Comparison of ENCODE assay signal across 10 mouse cellular contexts in the genomic region with DNA sequence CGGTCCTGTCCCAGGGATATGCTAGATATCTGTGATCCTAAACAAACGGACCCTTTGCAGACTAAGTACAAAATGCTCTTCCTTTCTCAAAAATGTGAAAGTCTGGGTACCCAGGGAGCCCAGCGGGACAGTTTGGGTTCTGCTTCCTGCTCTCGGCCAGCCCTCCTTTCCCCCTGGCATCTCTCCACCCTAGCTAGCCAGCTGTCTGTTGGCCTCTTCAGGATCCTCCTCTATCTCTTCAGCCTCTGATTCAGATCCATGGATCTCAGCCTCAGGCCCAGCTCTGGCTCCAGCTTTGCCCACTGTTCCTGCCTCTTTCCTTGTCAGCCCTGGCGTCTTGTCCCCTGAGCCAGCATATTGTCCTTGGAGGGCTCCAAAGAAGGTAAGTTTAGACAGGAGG. TPM values are rescaled to one million over a fixed set of nuclear protein-coding genes. Genes with fewer than 3 reads are reported as not detected.
DNase-seq lines count a peak whose midpoint lies in the region; ATAC-seq and TF ChIP-seq lines count a peak whose summit lies in the region.
"Had no signal": no experiment of that assay in that cellular context is flagged by ENCODE, and none has a peak within 500 bp of the region (broad histone marks: within the 10 kb centered on the region; RNA-seq: fewer than 3 reads in every experiment).

No protein-coding gene starts in this region.

- H3K27ac ChIP-seq in neural tube, embryonic 12.5 days = no peak overlapping the region
- H3K27ac ChIP-seq in intestine, embryonic 16.5 days (ENCODE audit: low read length) = peak overlapping the region; percentile 36
- peak overlapping the region; percentile 70; the same call in 1 of the 2 replicates for H3K27ac ChIP-seq in stomach, postnatal 0 days (replicated peaks)
- H3K27ac ChIP-seq: liver, embryonic 13.5 days had no signal

- no peak for TF ChIP-seq CTCF in stomach, postnatal 0 days (IDR thresholded peaks at IDR 0.05; ENCODE audit: low read depth)

- 83% methylated on average over 5 of the region's 5 CpGs for WGBS in neural tube, embryonic 12.5 days
- WGBS in intestine, embryonic 16.5 days = 78% methylated on average over 5 of the region's 5 CpGs
- 49% methylated on average over 5 of the region's 5 CpGs for WGBS in stomach, postnatal 0 days

- no peaks in the 10 kb centered on the region for H3K27me3 ChIP-seq in neural tube, embryonic 12.5 days (replicated peaks)
- no peaks in the 10 kb centered on the region for H3K27me3 ChIP-seq in intestine, embryonic 16.5 days (replicated peaks; ENCODE audit: control insufficient read depth, insufficient read depth, low read length)
- no peaks in the 10 kb centered on the region for H3K27me3 ChIP-seq in stomach, postnatal 0 days (ENCODE audit: control insufficient read depth, insufficient read depth, low read length)

- no peak for ATAC-seq in neural tube, embryonic 12.5 days (ENCODE audit: low FRiP score, low read depth)
- ATAC-seq in intestine, embryonic 16.5 days = no peak
- no peak for ATAC-seq in stomach, postnatal 0 days (ENCODE audit: low FRiP score, low TSS enrichment)
- ATAC-seq: activated CD4-positive, CD25-positive, alpha-beta regulatory T cell, adult 4 months had no signal

- intact Hi-C loops in gastrocnemius, postnatal 14 days (cut with DNase I; ENCODE audit: low total_unique reads) = no loop called here

- H3K4me3 ChIP-seq in neural tube, embryonic 12.5 days = no peak overlapping the region
- H3K4me3 ChIP-seq in intestine, embryonic 16.5 days (ENCODE audit: low read length) = peak overlapping the region; percentile 28
- peak overlapping the region; percentile 37 for H3K4me3 ChIP-seq in stomach, postnatal 0 days (ENCODE audit: low read depth, low read length)

- H3K4me1 ChIP-seq in neural tube, embryonic 12.5 days = peaks cover 25% of the 10 kb centered on the region
- peaks cover 34% of the 10 kb centered on the region for H3K4me1 ChIP-seq in intestine, embryonic 16.5 days (ENCODE audit: control insufficient read depth, insufficient read depth, low read length)
- H3K4me1 ChIP-seq in stomach, postnatal 0 days (replicated peaks; ENCODE audit: control insufficient read depth, insufficient read depth) = peaks cover 21% of the 10 kb centered on the region

- no peaks in the 10 kb centered on the region for H3K9me3 ChIP-seq in neural tube, embryonic 12.5 days
- H3K9me3 ChIP-seq in intestine, embryonic 16.5 days (ENCODE audit: control insufficient read depth, low read length) = no peaks in the 10 kb centered on the region
- no peaks in the 10 kb centered on the region for H3K9me3 ChIP-seq in stomach, postnatal 0 days (ENCODE audit: control insufficient read depth, low read length)
- H3K9me3 ChIP-seq: liver, embryonic 13.5 days had no signal

- no peaks in the 10 kb centered on the region for H3K36me3 ChIP-seq in neural tube, embryonic 12.5 days
- H3K36me3 ChIP-seq in intestine, embryonic 16.5 days (ENCODE audit: control insufficient read depth, insufficient read depth, low read length) = no peaks in the 10 kb centered on the region
- H3K36me3 ChIP-seq in stomach, postnatal 0 days (ENCODE audit: control insufficient read depth, insufficient read depth, low read length) = no peaks in the 10 kb centered on the region
- H3K36me3 ChIP-seq: liver, embryonic 13.5 days had no signal

- DNase-seq in gastrocnemius, postnatal 14 days = peak; percentile 65
- DNase-seq in gastrocnemius, adult 18-20 months (ENCODE audit: low spot score) = no peak
- DNase-seq in neural tube, embryonic 10.5 days (ENCODE audit: extremely low spot score, low spot score) = no peak
- no peak for DNase-seq in stomach, postnatal 0 days (ENCODE audit: low spot score)
- no peak for DNase-seq in right cerebral cortex, postnatal 10 days (ENCODE audit: low spot score in 2 of 2)
- DNase-seq in left cerebral cortex, adult 9 months (ENCODE audit: low spot score in 2 of 2) = no peak
- DNase-seq: liver, embryonic 13.5 days had no signal

- H3K9ac ChIP-seq in neural tube, embryonic 12.5 days = peak overlapping the region; percentile 26; the same call in 1 of the 2 replicates
- peak overlapping the region; percentile 71 for H3K9ac ChIP-seq in intestine, embryonic 16.5 days (ENCODE audit: low read depth, low read length)
- H3K9ac ChIP-seq in stomach, postnatal 0 days (ENCODE audit: low read length) = peak overlapping the region; percentile 61
- H3K9ac ChIP-seq: liver, embryonic 13.5 days had no signal

- no peak for TF ChIP-seq EP300 in stomach, postnatal 0 days (optimal IDR thresholded peaks at IDR 0.05)

- peak overlapping the region; percentile 72 for H3K4me2 ChIP-seq in neural tube, embryonic 12.5 days (replicated peaks)
- peak overlapping the region; percentile 69 for H3K4me2 ChIP-seq in intestine, embryonic 16.5 days (ENCODE audit: low read depth, low read length)
- H3K4me2 ChIP-seq in stomach, postnatal 0 days (replicated peaks; ENCODE audit: low read depth) = peak overlapping the region; percentile 71

RNA-seq across cellular contexts. Expression of a gene that starts 2.3 kb away (rescaled TPM):
- total RNA-seq in gastrocnemius, postnatal 14 days (2021) = 10 to 100 TPM; 60.3 to 85.3 TPM
- total RNA-seq in gastrocnemius, adult 18-20 months (2021) = 10 to 100 TPM; 17.6 to 18.7 TPM
- polyA plus RNA-seq in neural tube, embryonic 12.5 days (2016; fragmentation: Nextera tagmentation; extraction: Ambion mirVana) = 3.5 and 4.9 TPM in 2 replicates
- 5.0 and 6.3 TPM in 2 replicates for polyA plus RNA-seq in intestine, embryonic 16.5 days (2015; fragmentation: Nextera tagmentation; extraction: Ambion mirVana)
- 4.6 and 5.5 TPM in 2 replicates for polyA plus RNA-seq in stomach, postnatal 0 days (2015; fragmentation: Nextera tagmentation; extraction: Ambion mirVana)
- polyA plus RNA-seq: activated CD4-positive, CD25-positive, alpha-beta regulatory T cell, adult 4 months had no signal

RNA-seq across cellular contexts. Expression of a gene that starts 14.8 kb away (rescaled TPM):
- 10 to 100 TPM; 14.1 to 16.1 TPM for total RNA-seq in gastrocnemius, postnatal 14 days (2021)
- total RNA-seq in gastrocnemius, adult 18-20 months (2021) = 1 to 10 TPM; 5.5 to 8.5 TPM
- 16.5 and 16.8 TPM in 2 replicates for polyA plus RNA-seq in neural tube, embryonic 12.5 days (2016; fragmentation: Nextera tagmentation; extraction: Ambion mirVana)
- 3.4 and 4.4 TPM in 2 replicates for polyA plus RNA-seq in intestine, embryonic 16.5 days (2015; fragmentation: Nextera tagmentation; extraction: Ambion mirVana)
- 5.4 and 6.3 TPM in 2 replicates for polyA plus RNA-seq in stomach, postnatal 0 days (2015; fragmentation: Nextera tagmentation; extraction: Ambion mirVana)

RNA-seq across cellular contexts. Expression of a gene that starts 20.5 kb away (rescaled TPM):
- total RNA-seq in gastrocnemius, postnatal 14 days (2021) = under 1 TPM; 0.12 to 0.18 TPM
- total RNA-seq in gastrocnemius, adult 18-20 months (2021) = not detected
- 0.23 TPM in 1 of 2 replicates, not detected in the other for polyA plus RNA-seq in neural tube, embryonic 12.5 days (2016; fragmentation: Nextera tagmentation; extraction: Ambion mirVana)
- polyA plus RNA-seq in intestine, embryonic 16.5 days (2015; fragmentation: Nextera tagmentation; extraction: Ambion mirVana) = 0.07 and 0.15 TPM in 2 replicates
- 0.08 TPM in 2 replicates for polyA plus RNA-seq in stomach, postnatal 0 days (2015; fragmentation: Nextera tagmentation; extraction: Ambion mirVana)
- polyA plus RNA-seq: activated CD4-positive, CD25-positive, alpha-beta regulatory T cell, adult 4 months; liver, embryonic 13.5 days had no signal

RNA-seq across cellular contexts. Expression of a gene that starts 24.1 kb away (rescaled TPM):
- total RNA-seq in gastrocnemius, postnatal 14 days (2021) = under 1 TPM; 0.58 to 0.66 TPM
- total RNA-seq in gastrocnemius, adult 18-20 months (2021) = under 1 TPM in 1 of 2 experiments, not detected in 1; 0.11 TPM
- polyA plus RNA-seq in neural tube, embryonic 12.5 days (2016; fragmentation: Nextera tagmentation; extraction: Ambion mirVana) = 0.17 and 0.20 TPM in 2 replicates
- polyA plus RNA-seq in intestine, embryonic 16.5 days (2015; fragmentation: Nextera tagmentation; extraction: Ambion mirVana) = 18.4 and 21.7 TPM in 2 replicates
- polyA plus RNA-seq in stomach, postnatal 0 days (2015; fragmentation: Nextera tagmentation; extraction: Ambion mirVana) = 35.1 and 36.1 TPM in 2 replicates
- polyA plus RNA-seq: activated CD4-positive, CD25-positive, alpha-beta regulatory T cell, adult 4 months had no signal

RNA-seq across cellular contexts. Expression of a gene that starts 25.0 kb away (rescaled TPM):
- total RNA-seq in gastrocnemius, postnatal 14 days (2021) = under 1 TPM in 1 of 2 experiments, not detected in 1; 0.11 TPM
- total RNA-seq in gastrocnemius, adult 18-20 months (2021) = not detected
- not detected in 2 replicates for polyA plus RNA-seq in neural tube, embryonic 12.5 days (2016; fragmentation: Nextera tagmentation; extraction: Ambion mirVana)
- polyA plus RNA-seq in intestine, embryonic 16.5 days (2015; fragmentation: Nextera tagmentation; extraction: Ambion mirVana) = 0.48 and 0.61 TPM in 2 replicates
- polyA plus RNA-seq in stomach, postnatal 0 days (2015; fragmentation: Nextera tagmentation; extraction: Ambion mirVana) = 1.8 and 2.3 TPM in 2 replicates
- polyA plus RNA-seq: activated CD4-positive, CD25-positive, alpha-beta regulatory T cell, adult 4 months; liver, embryonic 13.5 days had no signal
